Mouse (Mus musculus) 3T3-L1 (cell line): Measurements from ENCODE around the gene Ky.

Source experiments
- DNase-seq: peaks from one replicate; pipeline ENCODE4 v3.0.0-alpha.2; 2015; ENCODE audit warnings: low read depth, low spot score

Ky gene

GRCm38 (mm10) chr9:102502015-102502633 is 3.4 kb upstream of the Ky start:
- DNase-seq: no peak

GRCm38 (mm10) chr9:102504716-102505378 is 703 bp upstream of the Ky start:
- no peak for DNase-seq

GRCm38 (mm10) chr9:102508315-102508714 is 2.8 kb downstream of the Ky start:
- no peak for DNase-seq

GRCm38 (mm10) chr9:102511423-102511822 is 5.9 kb downstream of the Ky start:
- peak; percentile 6 for DNase-seq

- DNase-seq: no peak
Measured at GRCm38 (mm10) chr9:102513578-102513977, 8.0 kb downstream of the Ky start.

GRCm38 (mm10) chr9:102518443-102518842 is 12.9 kb downstream of the Ky start:
- no peak for DNase-seq

- no peak for DNase-seq
Measured at GRCm38 (mm10) chr9:102521396-102521795, 15.8 kb downstream of the Ky start.

GRCm38 (mm10) chr9:102528106-102528505 is 22.6 kb downstream of the Ky start:
- no peak for DNase-seq

- DNase-seq: no peak
Measured at GRCm38 (mm10) chr9:102528561-102528960, 23.0 kb downstream of the Ky start.

- DNase-seq: no peak
Measured at GRCm38 (mm10) chr9:102529008-102529407, 23.5 kb downstream of the Ky start.

GRCm38 (mm10) chr9:102531051-102531892 is 25.7 kb downstream of the Ky start:
- DNase-seq: no peak

- DNase-seq: no peak
Measured at GRCm38 (mm10) chr9:102536968-102537367, 31.4 kb downstream of the Ky start.

GRCm38 (mm10) chr9:102539699-102540098 is 34.1 kb downstream of the Ky start:
- no peak for DNase-seq

- no peak for DNase-seq
Measured at GRCm38 (mm10) chr9:102541666-102542065, 36.1 kb downstream of the Ky start.

- DNase-seq: no peak
Measured at GRCm38 (mm10) chr9:102542540-102542939, 37.0 kb downstream of the Ky start.

- DNase-seq: no peak
Measured at GRCm38 (mm10) chr9:102543761-102544115, 38.2 kb downstream of the Ky start.

GRCm38 (mm10) chr9:102544116-102544772 is 38.7 kb downstream of the Ky start:
- no peak for DNase-seq

- peak; percentile 76 for DNase-seq
Measured at GRCm38 (mm10) chr9:102544773-102545366, 39.3 kb downstream of the Ky start.

- DNase-seq: no peak
Measured at GRCm38 (mm10) chr9:102545406-102546255, 40.1 kb downstream of the Ky start.

- no peak for DNase-seq
Measured at GRCm38 (mm10) chr9:102546256-102547027, 40.9 kb downstream of the Ky start.
